Mouse (Mus musculus) gastrocnemius, postnatal 14 days (tissue): Measurements from ENCODE around the gene Nisch. TPM values are rescaled to one million over a fixed set of nuclear protein-coding genes. Genes with fewer than 3 reads are reported as not detected.

Experiments
- DNase-seq: peaks from one replicate; pipeline ENCODE4 v3.0.0; 2021; ENCODE audit warnings: mixed read lengths
- intact Hi-C: fragments of 180-260 bp; cut with DNase I; formaldehyde crosslinking; loops from one replicate; pipeline ENCODE4 v1.15.1; 2025; ENCODE audit warnings: low total_unique reads
- total RNA-seq, 2 experiments: library from RNA; stranded (reverse); gene quantifications; 2 replicates each; pipeline ENCODE4 v1.2.3; 2021

Nisch gene
- total RNA-seq, 2 experiments from 2014 or later: 93.2 to 102 TPM

DNA sequence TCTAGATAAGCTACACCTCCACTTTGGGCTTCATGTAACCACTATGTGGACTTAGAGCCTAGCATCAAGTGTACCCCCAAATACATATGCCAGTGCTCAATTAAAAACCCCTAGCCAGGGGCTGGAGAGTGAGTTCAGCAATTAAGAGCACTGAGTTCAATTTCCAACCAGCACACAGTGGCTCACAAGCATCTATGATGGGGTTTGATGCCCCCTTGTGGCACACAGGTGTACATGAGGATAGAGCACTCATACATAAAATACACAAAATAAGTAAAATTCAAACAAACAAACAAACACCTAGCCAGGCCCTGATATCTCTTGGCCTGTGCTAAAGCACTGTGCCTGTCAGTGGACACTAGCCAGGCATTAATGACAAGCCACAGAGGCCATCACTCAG is 20.8 kb downstream of the Nisch start:
- intact Hi-C loops: no loop called here
- no peak for DNase-seq

DNA sequence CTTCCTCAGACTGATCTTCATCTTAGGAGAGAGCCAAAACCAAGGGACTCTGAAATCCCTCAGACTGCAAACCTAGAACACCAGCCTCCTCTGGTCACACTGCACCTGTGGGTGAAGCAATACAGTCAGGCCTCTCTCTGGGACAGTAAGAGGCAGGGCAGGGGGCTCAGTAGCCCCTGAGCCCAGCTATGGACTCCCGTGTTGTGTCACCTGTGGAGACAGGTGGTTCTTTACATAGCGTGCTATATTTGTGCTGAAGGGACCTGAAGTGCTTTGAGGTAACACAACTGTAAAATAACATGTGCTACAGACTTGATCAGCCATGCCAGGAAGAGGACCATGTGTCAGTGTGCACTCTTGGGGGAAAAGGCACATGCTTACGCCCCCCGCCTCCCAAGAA is 21.2 kb downstream of the Nisch start:
- intact Hi-C loops: no loop called here
- no peak for DNase-seq

DNA sequence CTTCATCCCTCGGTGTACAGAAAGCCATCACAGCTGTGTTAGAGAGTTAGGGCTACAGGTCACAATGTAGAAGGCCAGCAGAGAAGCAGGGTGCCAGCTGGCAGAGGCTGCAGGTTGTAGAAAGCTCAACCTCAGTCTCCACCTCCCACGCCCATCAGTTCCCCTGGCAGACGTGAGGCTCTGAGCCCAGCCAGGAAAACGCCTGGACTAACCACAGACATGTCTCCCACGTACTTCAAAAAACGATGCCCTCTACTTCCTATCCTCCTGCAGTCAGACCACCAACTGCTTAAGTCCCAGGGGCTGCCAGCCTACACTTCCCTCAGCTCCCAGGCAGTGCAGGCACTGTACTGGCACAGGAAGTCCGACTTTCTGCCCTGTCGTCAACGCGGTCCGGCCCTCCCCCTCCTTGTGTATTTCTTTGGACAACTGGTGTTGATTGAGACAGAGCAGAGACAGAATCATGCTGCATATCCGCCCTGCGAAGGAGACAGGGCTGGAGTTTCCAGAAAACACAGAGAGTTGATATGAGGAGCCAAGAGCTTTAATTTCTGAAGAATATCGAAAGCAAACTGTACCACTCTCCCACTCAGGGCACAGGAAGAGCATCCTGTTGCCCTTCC is 21.7 kb downstream of the Nisch start:
- intact Hi-C loops: no loop called here

DNA sequence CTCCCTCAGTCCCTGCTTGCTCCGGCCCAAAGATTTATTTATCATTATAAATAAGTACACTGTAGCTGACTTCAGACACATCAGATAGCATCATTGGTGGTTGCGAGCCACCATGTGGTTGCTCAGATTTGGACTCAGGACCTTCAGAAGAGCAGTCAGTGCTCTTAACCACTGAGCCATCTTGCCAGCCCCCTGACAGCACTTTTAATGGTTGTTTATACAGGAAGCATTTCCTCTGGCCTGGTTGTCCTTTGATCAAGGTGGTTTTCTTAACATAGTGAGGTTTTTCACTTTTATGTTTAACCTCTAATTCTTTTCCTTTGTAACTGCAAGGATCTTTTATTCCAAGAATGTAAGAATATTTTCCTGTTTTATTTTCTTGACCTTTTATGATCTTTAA is 22.3 kb downstream of the Nisch start:
- intact Hi-C loops: no loop called here
- no peak for DNase-seq

More for the DNA sequence above, 21.7 kb downstream of the Nisch start:
- peak; percentile 87 for DNase-seq

DNA sequence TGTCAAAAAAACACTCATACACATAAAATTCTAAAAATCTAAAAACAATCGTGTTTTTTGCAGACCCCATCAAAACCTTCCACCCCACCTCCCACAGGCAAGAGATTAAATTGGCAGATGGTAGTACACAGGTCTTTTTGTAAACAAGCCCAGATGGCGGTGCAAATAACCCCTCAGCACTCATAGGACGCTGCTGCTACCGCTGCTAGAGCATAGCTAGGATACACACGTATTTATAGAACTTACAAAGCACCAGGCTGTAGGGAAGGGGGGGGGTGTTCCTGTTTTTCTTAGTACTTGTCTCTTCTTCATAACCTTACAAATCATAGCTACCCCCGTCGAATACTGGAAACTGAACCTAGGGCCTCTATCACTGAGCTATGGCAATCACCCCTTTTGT is 23.0 kb downstream of the Nisch start:
- intact Hi-C loops: no loop called here
- DNase-seq: no peak

DNA sequence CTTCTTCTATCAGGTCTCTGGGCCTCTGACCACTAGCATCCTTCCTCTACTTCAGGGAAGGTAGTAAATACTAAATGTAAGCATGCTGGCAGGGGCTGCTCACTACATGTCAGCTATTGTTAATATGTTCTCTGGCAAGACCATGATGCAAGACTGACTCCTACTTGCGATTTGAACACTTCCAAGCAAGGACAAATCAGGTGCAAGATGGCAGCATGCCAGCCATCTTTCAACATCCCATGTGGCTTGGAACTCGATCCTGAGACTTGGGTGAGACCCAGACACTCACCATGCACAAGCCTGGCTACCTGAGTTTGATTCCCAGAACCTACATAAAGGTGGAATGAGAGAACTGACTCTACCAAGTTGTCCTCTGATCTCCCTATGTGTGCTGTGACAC is 24.8 kb downstream of the Nisch start:
- intact Hi-C loops: no loop called here
- DNase-seq: no peak

DNA sequence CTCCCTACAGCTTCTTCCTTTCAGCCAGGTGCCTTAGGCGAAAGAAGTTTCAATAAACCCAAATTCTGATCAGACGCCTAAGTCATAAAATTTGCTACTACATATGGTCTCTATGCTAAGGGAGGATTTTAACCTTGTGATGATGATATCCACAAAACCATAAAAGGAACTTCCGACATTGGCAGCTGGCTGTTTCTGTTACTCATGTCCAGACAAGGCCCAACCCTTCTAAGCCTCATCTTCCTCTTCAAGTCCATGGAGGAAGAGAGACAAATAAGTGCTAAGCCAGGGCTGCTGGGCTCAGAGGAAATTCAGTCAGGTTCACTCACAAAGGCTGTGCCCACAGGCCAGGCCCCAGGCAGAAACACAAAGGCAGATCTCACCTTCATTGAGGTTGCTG is 27.4 kb downstream of the Nisch start:
- intact Hi-C loops: loop anchor here (10.0 kb wide), 1 partner anchor 55 kb away; the partner anchor contains the start of gene Nt5dc2
- DNase-seq: no peak

DNA sequence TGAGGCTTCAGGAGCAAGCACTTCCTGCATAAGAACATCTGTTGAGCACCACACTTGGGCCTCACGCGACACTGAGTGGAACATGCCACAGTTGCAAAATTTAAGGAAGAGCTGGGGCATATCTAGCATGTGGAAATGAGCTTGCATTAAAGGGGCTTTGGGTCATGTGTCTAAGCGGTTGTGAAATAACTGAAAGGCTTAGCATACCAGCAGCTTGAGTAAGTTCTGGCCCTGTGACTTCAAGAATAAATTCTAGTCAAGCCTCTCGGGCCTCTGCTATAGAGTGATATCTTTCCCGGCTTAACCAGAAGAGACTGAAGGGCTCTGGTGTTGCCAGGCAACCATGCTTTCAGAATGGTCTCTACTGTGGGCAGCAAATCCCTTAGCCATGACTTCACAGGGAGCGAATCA is 28.0 kb downstream of the Nisch start:
- intact Hi-C loops: loop anchor here (10.0 kb wide), 1 partner anchor 54 kb away; the partner anchor contains the start of gene Nt5dc2
- no peak for DNase-seq

DNA sequence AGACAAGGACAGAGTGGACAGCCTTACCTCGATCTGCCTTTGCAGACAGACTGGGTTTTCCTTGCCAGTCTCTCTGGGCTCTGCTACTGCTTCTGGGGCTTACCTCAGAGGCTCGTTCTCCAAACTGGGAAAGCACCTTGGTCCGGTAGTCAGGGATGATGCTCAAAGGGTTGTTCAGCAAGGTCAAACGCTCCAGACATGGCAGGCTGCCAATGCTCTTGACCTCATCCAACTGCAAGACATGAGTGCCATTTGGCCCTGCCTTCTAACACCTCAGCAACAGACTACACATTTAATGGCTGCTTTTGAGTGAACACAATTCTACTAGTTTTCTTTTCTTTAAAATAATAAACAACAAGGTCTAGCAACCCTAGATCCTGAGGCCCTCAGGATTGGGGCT is 30.1 kb downstream of the Nisch start:
- intact Hi-C loops: loop anchor here (10.0 kb wide), 1 partner anchor 52 kb away; the partner anchor contains the start of gene Nt5dc2
- DNase-seq: no peak

DNA sequence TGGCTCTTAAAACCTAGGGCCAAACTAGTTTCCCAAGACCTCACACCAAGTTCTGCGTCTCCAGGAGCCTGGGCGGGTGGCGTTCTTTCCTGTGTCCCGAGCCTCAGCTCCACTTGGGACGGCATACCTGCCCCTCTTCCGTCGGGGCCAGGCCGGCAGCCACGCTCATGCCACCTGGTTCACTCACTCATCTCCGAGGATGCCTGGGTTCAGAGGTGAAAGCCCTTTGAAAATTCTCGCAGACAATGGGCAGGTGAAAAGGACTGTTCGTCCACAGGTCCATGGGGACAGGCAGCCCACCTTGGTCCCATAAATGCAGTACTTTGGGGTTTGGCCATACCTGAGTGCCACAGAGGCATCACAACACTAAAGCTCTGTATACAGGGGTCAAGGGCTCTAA is 32.6 kb downstream of the Nisch start:
- intact Hi-C loops: loop anchor here (10.0 kb wide), 1 partner anchor 49 kb away; the partner anchor contains the start of gene Nt5dc2
- no peak for DNase-seq

DNA sequence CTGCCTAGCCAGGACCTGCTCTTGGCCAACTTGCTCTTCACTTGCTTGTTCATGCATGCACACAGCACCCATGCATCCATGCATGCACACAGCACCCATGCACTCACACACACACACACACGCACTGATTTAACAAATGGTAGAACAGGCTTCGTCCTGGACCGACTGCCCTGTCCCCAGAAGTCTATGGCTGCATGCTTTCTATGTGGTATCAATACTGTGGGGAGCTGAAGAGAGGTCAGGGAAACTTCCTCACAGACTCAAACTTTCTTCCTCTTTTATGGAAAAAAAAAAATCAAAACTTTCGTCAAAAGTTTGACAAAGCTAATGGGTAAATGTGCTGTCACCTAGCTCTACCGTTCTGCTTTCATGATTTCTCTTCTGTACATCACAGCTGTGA is 33.2 kb downstream of the Nisch start:
- intact Hi-C loops: loop anchor here (10.0 kb wide), 1 partner anchor 49 kb away; the partner anchor contains the start of gene Nt5dc2
- no peak for DNase-seq

DNA sequence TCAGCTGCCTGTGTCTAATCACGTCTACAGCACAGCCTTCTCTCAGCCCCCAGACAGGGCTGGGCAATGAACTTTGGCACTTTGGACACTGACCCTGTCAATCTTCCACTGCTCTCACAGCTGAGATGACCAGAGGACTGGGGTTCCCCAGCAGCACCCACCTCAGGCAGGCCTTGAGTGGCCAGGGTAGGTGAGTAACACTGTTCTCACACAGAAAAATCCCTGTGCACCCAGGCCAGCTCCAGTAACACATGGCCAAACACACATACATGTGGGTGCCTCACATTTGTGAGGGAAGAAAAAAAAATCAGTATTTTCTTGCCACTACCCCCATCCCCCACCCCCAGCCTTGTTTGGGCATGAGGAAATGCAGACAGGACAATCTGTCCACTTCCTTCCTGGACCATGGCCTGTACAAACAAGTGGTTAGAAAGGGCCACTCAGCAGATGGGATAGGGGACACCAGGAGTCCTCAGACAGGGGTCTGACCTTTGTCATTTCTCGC is 33.9 kb downstream of the Nisch start:
- intact Hi-C loops: loop anchor here (10.0 kb wide), 1 partner anchor 48 kb away; the partner anchor contains the start of gene Nt5dc2
- no peak for DNase-seq

DNA sequence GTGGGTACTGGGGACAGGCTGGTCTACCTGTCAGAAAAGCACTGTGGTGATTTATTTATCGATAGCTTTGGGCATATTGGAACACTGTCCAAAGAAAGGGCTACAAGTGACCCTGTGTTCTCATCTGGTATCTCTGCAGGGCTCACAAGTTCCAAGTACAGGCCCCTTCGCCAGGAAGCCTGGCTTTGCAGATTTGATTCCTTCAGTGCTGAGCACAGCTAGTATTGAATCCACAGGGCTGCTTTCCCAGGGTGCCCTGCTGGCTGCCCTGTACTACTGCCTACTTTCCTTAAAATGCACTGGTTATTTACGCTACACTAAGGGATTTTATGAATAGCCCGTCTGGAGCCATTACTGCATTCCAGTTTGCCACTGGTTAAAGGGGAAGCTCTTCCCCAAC is 35.2 kb downstream of the Nisch start:
- intact Hi-C loops: loop anchor here (10.0 kb wide), 1 partner anchor 47 kb away; the partner anchor contains the start of gene Nt5dc2
- DNase-seq: no peak

DNA sequence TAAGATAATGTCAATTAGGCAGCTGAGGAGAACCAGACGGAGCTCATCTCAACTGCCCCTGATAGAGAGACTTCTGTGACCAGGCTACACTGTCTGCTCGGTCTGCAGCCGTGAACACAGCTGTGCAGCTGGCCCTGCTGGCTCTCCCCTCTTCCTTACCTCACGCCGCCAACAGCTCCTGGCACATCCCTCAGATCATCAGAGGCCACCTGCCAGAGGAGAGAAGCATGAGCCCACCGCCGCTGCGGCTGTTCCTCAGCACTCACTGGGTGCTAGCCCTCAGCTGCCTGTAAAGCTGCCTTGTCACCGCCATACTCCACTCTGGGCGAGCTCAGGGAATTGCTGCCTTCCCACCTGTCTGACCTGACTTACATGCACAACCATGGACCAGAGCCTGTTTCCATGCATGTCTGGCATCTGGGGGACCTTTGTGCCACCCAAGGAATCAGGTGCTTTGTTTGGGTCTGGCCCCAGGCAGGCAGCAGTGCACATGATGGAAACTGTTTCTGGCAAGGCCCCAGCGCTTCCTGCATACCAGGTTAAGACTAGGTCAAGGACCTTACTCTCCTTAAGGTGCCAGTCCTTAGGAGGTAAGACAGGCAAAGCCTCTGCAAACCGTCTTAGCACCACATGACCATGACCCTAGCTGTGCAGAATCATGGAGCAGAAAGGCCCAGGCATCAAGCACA is 36.9 kb downstream of the Nisch start:
- DNase-seq: peak; percentile 68
- intact Hi-C loops: loop anchor here (10.0 kb wide), 1 partner anchor 45 kb away; the partner anchor contains the start of gene Nt5dc2

DNA sequence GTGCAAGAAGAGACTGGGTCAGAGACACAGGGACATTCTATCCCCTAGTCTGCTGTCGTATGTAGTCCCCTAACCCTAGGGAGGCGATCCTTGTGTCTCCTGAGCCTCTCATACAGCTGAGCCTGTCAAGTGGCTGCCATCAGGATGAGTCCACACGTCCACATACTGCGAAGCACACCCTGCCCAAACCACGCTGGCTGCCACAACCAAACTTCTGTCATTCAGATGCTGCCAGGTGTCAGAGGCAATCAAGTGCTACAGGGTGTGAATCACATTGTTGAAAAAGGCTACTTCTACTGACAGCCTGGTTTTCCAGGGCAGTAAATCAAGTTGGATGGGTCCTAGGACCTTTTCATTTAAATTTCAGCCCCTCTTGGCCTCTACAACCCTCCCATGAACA is 39.0 kb downstream of the Nisch start:
- DNase-seq: no peak
- intact Hi-C loops: no loop called here

DNA sequence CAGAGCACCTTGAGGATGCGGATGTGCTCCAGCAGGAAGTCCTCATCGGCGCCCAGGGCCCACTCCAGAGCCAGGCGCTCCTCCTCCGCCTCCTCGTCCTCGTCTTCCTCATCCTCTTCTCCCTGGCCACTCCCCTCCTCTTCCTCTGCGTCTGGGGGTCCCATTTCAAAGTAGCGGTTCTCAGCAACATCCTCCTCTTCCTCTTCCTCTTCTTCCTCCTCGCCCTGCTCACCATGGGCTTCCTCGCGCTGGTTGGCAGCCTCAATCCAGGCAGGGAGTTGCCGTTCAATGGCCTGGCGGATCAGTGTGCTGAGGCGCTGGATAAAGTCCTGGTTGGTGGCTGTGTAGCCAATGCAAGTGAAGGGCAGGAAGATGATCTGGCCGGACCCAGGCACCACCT is 39.5 kb downstream of the Nisch start:
- intact Hi-C loops: no loop called here
- DNase-seq: no peak

DNA sequence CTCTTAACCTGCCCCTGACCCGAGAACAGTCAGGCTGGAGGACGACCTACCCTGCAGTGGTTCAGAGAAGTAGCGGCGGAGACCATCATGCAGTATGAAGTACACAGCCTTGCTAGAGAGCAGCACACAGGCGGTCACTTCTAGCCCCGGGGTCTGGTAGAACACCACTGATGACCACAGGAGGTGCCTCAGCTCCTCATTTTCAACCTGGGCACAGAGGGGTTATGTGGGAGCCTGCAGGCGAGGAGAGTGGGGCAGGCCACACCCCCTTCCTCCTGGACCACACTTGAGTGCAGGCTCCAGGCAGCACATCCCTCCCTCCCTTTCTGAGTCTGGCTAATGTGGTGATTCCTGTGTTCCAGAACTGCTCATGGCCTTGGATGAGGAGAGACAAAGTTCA is 43.2 kb downstream of the Nisch start:
- DNase-seq: no peak
- intact Hi-C loops: no loop called here

DNA sequence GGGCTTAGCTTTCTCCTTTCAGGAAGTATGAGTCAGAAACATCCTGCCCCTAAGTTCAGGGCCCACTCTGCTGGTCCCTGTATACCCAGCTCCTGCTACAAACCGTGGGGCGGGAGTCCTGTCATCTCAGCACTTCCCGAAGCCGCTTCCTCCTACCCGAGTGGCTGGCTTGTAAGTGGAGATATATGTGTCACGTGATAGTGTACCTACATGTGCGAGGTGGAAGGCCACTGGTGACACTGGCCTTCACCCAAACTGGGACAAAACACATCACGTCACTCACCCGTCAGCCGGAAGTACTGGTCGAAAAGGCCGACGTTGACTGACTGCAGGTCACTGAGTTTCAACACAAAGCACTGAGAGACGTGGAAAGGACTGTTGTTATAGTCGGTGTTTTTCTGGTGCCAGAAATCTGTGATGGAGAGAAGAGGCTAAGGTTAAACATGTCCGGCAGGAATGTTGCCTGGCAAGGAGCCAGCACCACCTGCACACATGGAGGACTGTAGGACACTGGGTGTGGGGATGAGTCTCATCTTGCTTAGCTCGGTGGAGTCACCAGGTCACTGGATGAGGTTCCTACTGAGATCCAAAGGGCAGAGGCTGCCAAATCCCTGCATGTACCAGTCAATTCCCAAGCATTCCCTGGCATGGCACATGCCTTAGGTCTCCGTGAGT is 43.8 kb downstream of the Nisch start:
- no peak for DNase-seq
- intact Hi-C loops: no loop called here

DNA sequence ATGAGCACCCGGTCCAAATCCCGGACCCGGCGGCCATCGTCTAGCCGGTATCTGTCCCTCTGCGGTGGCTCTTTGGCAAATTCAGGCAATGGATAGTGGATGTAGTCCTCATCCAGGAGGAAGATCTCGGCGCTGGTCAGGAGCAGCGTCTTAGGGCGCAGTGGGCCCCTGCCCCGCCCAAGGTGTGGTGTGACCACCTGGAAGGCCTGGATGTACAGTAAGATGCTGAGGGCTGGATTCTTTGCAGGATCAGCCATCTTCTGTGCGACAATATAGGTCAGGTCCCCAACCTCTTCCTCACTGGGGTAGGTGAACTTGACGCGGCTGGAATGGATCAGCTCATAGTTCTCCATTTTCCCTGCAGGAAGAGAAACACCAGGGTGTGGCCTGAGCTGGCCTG is 44.9 kb downstream of the Nisch start:
- intact Hi-C loops: no loop called here
- DNase-seq: no peak

DNA sequence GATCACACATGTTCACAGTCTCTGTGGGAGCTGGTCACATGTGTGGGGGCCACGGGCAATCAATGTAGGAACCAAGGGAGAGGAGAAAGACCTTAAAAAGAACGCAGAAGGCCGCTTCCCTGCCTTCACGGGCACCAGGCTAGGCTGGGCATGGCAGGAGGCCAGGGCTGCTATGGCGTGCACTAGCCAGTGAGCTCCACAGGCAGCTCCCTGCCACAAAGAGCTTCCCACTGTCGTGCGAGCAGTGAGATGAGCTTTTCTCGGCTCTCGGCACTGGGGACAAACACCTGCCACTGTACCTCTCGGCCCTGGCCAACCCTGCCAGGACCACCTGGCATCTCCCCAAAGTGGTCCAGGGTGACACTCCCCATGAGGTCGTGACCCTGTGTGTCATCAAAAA is 45.4 kb downstream of the Nisch start:
- intact Hi-C loops: no loop called here
- DNase-seq: no peak
